Mouse (Mus musculus) T-helper 17 cell (primary cell): Measurements from ENCODE around the gene Isg15.

Experiments used
- in situ Hi-C, 2 experiments: fragments of 300-600 bp; cut with MboI, MseI; formaldehyde crosslinking; loops; 1 replicate in 1 of 2; 2 replicates in 1 of 2; pipeline ENCODE4 v1.15.1; 2025; ENCODE audit warnings: high pct_unique_total_duplicates in 2 of 2

The Isg15 gene

GRCm38 (mm10) chr4:156203413-156204131 lies 3.0 kb upstream of the Isg15 start:
- in situ Hi-C loops: no loop called here

GRCm38 (mm10) chr4:156203001-156203412 lies 2.4 kb upstream of the Isg15 start, which contains the start of gene AW011738:
TSS of gene AW011738 (plus strand) at chr4:156203304.
- in situ Hi-C loops: no loop called here

- in situ Hi-C loops: no loop called here
Observed at GRCm38 (mm10) chr4:156202462-156202893, 1.9 kb upstream of the Isg15 start.

GRCm38 (mm10) chr4:156197829-156198205 lies 2.8 kb downstream of the Isg15 start:
- in situ Hi-C loops: no loop called here

- in situ Hi-C loops: no loop called here
Observed at GRCm38 (mm10) chr4:156197131-156197828, 3.3 kb downstream of the Isg15 start, which contains the start of gene Agrn. TSS of gene Agrn (minus strand) at chr4:156197488.

- in situ Hi-C loops: no loop called here
Observed at GRCm38 (mm10) chr4:156195927-156196870, 4.4 kb downstream of the Isg15 start.

GRCm38 (mm10) chr4:156194346-156194745 lies 6.3 kb downstream of the Isg15 start:
- in situ Hi-C loops: no loop called here

GRCm38 (mm10) chr4:156193906-156194305 lies 6.7 kb downstream of the Isg15 start:
- in situ Hi-C loops: no loop called here

- in situ Hi-C loops: no loop called here
Observed at GRCm38 (mm10) chr4:156193200-156193590, 7.4 kb downstream of the Isg15 start.

GRCm38 (mm10) chr4:156192421-156193199 lies 8.0 kb downstream of the Isg15 start:
- in situ Hi-C loops: no loop called here

- in situ Hi-C loops: loop anchor here in 1 of 2 experiments (5.0 kb wide), 1 partner anchor 62 kb away; no protein-coding TSS in a partner anchor
Observed at GRCm38 (mm10) chr4:156188811-156189323, 11.8 kb downstream of the Isg15 start.

- in situ Hi-C loops: loop anchor here in 1 of 2 experiments (5.0 kb wide), 1 partner anchor 61 kb away; no protein-coding TSS in a partner anchor
Observed at GRCm38 (mm10) chr4:156188162-156188810, 12.3 kb downstream of the Isg15 start.

- in situ Hi-C loops: loop anchor here in 1 of 2 experiments (5.0 kb wide), 1 partner anchor 59 kb away; no protein-coding TSS in a partner anchor
Observed at GRCm38 (mm10) chr4:156185950-156186850, 14.4 kb downstream of the Isg15 start.

GRCm38 (mm10) chr4:156185456-156185949 lies 15.1 kb downstream of the Isg15 start:
- in situ Hi-C loops: loop anchor here in 1 of 2 experiments (5.0 kb wide), 1 partner anchor 58 kb away; no protein-coding TSS in a partner anchor

GRCm38 (mm10) chr4:156184291-156184954 lies 16.2 kb downstream of the Isg15 start:
- in situ Hi-C loops: no loop called here

GRCm38 (mm10) chr4:156183747-156184146 lies 16.9 kb downstream of the Isg15 start:
- in situ Hi-C loops: no loop called here

GRCm38 (mm10) chr4:156177630-156178029 lies 23.0 kb downstream of the Isg15 start:
- in situ Hi-C loops: loop anchor here in 1 of 2 experiments (10.0 kb wide), 1 partner anchor 653 kb away; no protein-coding TSS in a partner anchor

GRCm38 (mm10) chr4:156171828-156172227 lies 28.8 kb downstream of the Isg15 start:
- in situ Hi-C loops: loop anchor here in 1 of 2 experiments (5.0 to 10.0 kb wide), 2 partner anchors 120 to 647 kb away; no protein-coding TSS in a partner anchor
